Mouse (Mus musculus) CH12.LX (cell line): ENCODE data around the gene Myo5a.

ENCODE experiments used
- EP300 ChIP-seq: IDR thresholded peaks from 2 replicates; pipeline ENCODE4 v1.6.1; 2011; ENCODE audit warnings: low read length, improper control_type of control experiment
- IRF4 ChIP-seq: IDR thresholded peaks from 2 replicates; pipeline ENCODE4 v1.6.1; 2014; ENCODE audit warnings: low read depth, mild to moderate bottlenecking, inconsistent platforms, low read length, improper control_type of control experiment
- RCOR1 ChIP-seq: conservative IDR thresholded peaks from 2 replicates; pipeline ENCODE4 v1.6.1; 2012; ENCODE audit warnings: low read depth, mild to moderate bottlenecking, inconsistent platforms, low read length, improper control_type of control experiment
- USF2 ChIP-seq: conservative IDR thresholded peaks from 2 replicates; pipeline ENCODE4 v1.6.1; 2011; ENCODE audit warnings: low read depth, low read length, improper control_type of control experiment

DNA sequence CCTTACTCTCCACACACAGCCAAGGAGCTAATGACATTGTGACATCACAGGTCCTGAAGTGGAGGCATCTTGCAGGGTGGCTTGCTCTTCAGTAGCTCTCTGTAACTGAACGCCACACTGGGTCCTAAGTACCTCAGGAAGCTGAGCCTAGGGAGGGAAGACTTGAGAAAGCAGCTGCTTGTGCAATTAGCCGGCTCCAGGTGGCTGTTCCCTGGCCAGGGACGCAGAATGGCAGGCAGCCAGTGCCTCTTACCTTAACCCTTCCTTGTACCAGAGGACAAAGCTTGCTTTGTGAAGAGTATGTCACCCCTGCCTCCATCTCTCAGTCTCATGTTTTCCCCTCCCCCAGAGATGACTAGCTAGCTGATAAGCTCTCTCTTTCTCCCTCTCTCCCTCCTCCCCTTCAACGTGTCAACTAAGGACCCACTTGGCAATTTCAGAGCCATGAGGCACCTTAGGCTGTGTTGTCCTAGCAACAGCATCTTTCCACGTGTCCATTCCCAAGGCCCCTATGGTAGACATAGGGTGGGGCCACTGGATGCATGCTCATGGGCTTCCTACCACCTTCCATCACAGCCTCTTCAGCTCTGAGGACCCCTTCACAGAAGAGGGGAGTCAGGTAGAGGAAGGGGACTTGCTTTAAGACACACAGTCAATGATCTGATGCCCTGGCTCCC lies 173.1 kb downstream of the Myo5a start:
- TF ChIP-seq EP300 (no peak), RCOR1 (no peak), USF2 (no peak), IRF4 (no peak)
